Mouse (Mus musculus) C2C12 (cell line): Measurements from ENCODE around the gene Foxp1. TPM values are rescaled to one million over a fixed set of nuclear protein-coding genes. Genes with fewer than 3 reads are reported as not detected.

Experiments
- H3K27me3 ChIP-seq: one replicate; pipeline ENCODE4 v1.6.1; 2011; ENCODE audit not compliant: control insufficient read depth, insufficient read depth, insufficient read length
- H3K36me3 ChIP-seq: one replicate; pipeline ENCODE4 v1.6.1; 2011; ENCODE audit not compliant: control insufficient read depth, insufficient read depth
- H3K4me3 ChIP-seq: one replicate; pipeline ENCODE4 v1.5.1; 2011; ENCODE audit warnings: mild to moderate bottlenecking, control low read depth; ENCODE audit not compliant: poor library complexity, insufficient read depth, severe bottlenecking
- H3K79me2 ChIP-seq: one replicate; pipeline ENCODE4 v1.6.1; 2011; ENCODE audit not compliant: control insufficient read depth, insufficient read depth
- H3K79me3 ChIP-seq: one replicate; pipeline ENCODE4 v1.6.1; 2011; ENCODE audit warnings: low read depth, control low read depth
- H3ac ChIP-seq: one replicate; pipeline ENCODE3; 2011; ENCODE audit warnings: low read depth; ENCODE audit not compliant: control insufficient read depth, insufficient read length
- CEBPB ChIP-seq: IDR thresholded peaks from one replicate; pipeline ENCODE4 v1.6.1; 2011; ENCODE audit warnings: low read depth, mild to moderate bottlenecking, control low read depth, moderate library complexity
- CTCF ChIP-seq: IDR thresholded peaks from one replicate; pipeline ENCODE4 v1.5.1; 2011; ENCODE audit not compliant: control insufficient read depth, insufficient read depth, insufficient read length
- FOSL1 ChIP-seq: IDR thresholded peaks from one replicate; pipeline ENCODE4 v1.8.0; 2011; ENCODE audit warnings: mild to moderate bottlenecking, low read length; ENCODE audit not compliant: poor library complexity, insufficient read depth, severe bottlenecking
- MAX ChIP-seq: IDR thresholded peaks from one replicate; pipeline ENCODE4 v1.6.1; 2011; ENCODE audit warnings: mild to moderate bottlenecking, control low read depth
- MYOD1 ChIP-seq: IDR thresholded peaks from one replicate; pipeline ENCODE4 v1.6.1; 2011; ENCODE audit warnings: low read depth; ENCODE audit not compliant: control insufficient read depth, insufficient read length
- MYOG ChIP-seq: IDR thresholded peaks from one replicate; pipeline ENCODE4 v1.6.1; 2011; ENCODE audit not compliant: control insufficient read depth, insufficient read length; ENCODE audit errors: extremely low read depth
- USF1 ChIP-seq: IDR thresholded peaks from one replicate; pipeline ENCODE4 v1.6.1; 2011; ENCODE audit warnings: low read depth, mild to moderate bottlenecking, control low read depth, moderate library complexity
- long read RNA-seq, 2 experiments: library from polyadenylated mRNA; unstranded; transcript quantifications; one replicate each; pipeline ENCODE4 v2.0.0; 2019 to 2020
- polyA plus RNA-seq: library from polyadenylated mRNA; unstranded; fragments of >200 nt; fragmentation: generic; extraction: Trizol; gene quantifications from one replicate; pipeline ENCODE4 v1.2.1, GENCODE M21; 2012; ENCODE audit warnings: missing spikeins

Gene Foxp1
- 25.9 TPM for polyA plus RNA-seq
- long read RNA-seq, experiment 1, transcript Foxp1-225 (15 exons, 1,848 nt): major isoform, 11 of 27 reads
- long read RNA-seq, experiment 1, partial matches to known transcripts: 0 of 27 reads
- long read RNA-seq, experiment 1, other reads (novel, unspliced or antisense): 12 of 27 reads
- long read RNA-seq, experiment 2, transcript Foxp1-225 (15 exons, 1,848 nt): major isoform, 130 of 304 reads
- long read RNA-seq, experiment 2, transcript Foxp1-230 (15 exons, 2,468 nt): minor isoform, 24 of 304 reads
- long read RNA-seq, experiment 2, partial matches to known transcripts: 19 of 304 reads
- long read RNA-seq, experiment 2, other reads (novel, unspliced or antisense): 131 of 304 reads

- Histone ChIP-seq H3ac (peak within 1 kb of the TSS; percentile 91), H3K79me2 (no peaks in the 10 kb centered on the region), H3K27me3 (no peaks in the 10 kb centered on the region), H3K79me3 (no peaks in the 10 kb centered on the region), H3K4me3 (peak within 1 kb of the TSS; percentile 53), H3K36me3 (no peaks in the 10 kb centered on the region)
- TF ChIP-seq MYOD1: peak; percentile 51
- TF ChIP-seq CTCF: no peak
Measured at GRCm38 (mm10) chr6:99522359-99523108, at the start of gene Foxp1. Gene Foxp1 (minus strand): TSS chr6:99522721.

GRCm38 (mm10) chr6:99572071-99572470 lies 49.5 kb upstream of the Foxp1 start:
- H3K79me2 ChIP-seq: no peaks in the 10 kb centered on the region
- TF ChIP-seq USF1 (no peak), MAX (no peak), CTCF (no peak)
- no peak overlapping the region for H3ac ChIP-seq
- H3K27me3 ChIP-seq: no peaks in the 10 kb centered on the region
- no peak overlapping the region for H3K4me3 ChIP-seq
- H3K36me3 ChIP-seq: no peaks in the 10 kb centered on the region
- H3K79me3 ChIP-seq: no peaks in the 10 kb centered on the region

- Histone ChIP-seq H3K4me3 (no peak overlapping the region), H3K79me2 (no peaks in the 10 kb centered on the region), H3ac (no peak overlapping the region), H3K36me3 (no peaks in the 10 kb centered on the region), H3K79me3 (no peaks in the 10 kb centered on the region), H3K27me3 (no peaks in the 10 kb centered on the region)
- TF ChIP-seq MAX: no peak
- TF ChIP-seq USF1: no peak
Measured at GRCm38 (mm10) chr6:99566921-99567320, 44.4 kb upstream of the Foxp1 start.

DNA sequence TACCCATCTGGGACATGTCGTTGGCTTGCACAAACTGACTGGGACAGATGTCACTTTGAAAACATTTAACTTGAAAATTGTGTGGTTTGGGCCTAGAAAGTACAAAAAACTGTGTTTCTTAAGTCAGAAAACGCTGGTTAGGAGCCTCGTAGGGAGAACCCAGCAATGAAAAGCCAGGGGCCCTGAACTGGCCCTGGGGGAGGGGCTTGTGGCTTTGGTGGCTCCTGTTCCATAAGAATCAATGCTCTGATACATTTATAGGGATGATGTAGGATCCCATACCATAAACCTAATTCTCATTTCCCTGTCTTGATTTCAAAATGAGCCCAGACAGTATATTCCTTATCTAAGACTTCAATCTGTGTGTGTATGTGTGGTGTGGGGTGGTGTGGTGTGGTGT lies 42.2 kb upstream of the Foxp1 start:
- Histone ChIP-seq H3ac (no peak overlapping the region), H3K79me3 (no peaks in the 10 kb centered on the region), H3K36me3 (no peaks in the 10 kb centered on the region), H3K27me3 (no peaks in the 10 kb centered on the region), H3K79me2 (no peaks in the 10 kb centered on the region), H3K4me3 (no peak overlapping the region)
- no peak for TF ChIP-seq CEBPB

DNA sequence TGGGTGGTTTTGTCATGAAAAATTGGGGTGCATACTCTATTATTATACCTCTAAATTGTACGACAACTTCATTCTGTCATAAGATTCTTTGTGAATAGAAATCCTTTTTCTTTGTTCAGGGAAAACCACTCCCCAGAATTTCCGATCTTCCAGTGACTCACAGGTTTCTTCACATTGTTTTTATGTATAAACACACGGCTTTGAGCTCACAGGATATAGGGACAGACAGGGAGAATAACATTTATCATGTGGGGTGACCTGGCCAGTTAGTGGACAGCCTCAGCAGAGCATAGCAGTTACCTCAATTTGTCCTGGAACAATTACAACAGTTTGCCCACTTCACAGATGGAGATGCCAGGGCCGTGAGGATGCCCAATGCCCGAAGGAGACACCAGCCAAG lies 34.4 kb upstream of the Foxp1 start:
- no peaks in the 10 kb centered on the region for H3K79me2 ChIP-seq
- no peak overlapping the region for H3ac ChIP-seq
- H3K4me3 ChIP-seq: no peak overlapping the region
- TF ChIP-seq CTCF: no peak
- no peak for TF ChIP-seq MYOD1
- no peak for TF ChIP-seq MAX
- TF ChIP-seq USF1: no peak
- TF ChIP-seq MYOG: no peak
- TF ChIP-seq CEBPB: no peak
- no peak for TF ChIP-seq FOSL1
- H3K79me3 ChIP-seq: no peaks in the 10 kb centered on the region
- H3K27me3 ChIP-seq: no peaks in the 10 kb centered on the region
- no peaks in the 10 kb centered on the region for H3K36me3 ChIP-seq

DNA sequence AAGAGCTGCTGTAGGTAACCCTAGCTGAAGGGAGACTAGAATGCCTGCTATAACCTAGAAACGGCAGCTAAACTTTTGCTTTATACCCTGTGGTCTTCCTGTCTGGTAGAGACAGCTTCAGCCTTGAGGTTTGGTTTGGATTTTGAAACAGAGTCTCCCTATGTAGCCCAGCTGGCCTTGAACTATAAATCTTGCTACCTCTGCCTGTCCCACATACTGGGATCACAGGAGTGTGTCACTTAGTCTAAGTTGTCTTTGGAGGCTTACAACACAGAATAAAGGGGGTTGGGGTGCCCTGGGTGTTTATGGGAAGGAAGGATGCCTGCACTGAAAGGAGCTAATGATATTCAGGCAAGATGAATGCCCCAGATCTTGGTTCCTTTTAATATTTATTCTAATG lies 30.3 kb upstream of the Foxp1 start:
- H3K4me3 ChIP-seq: no peak overlapping the region

More for the DNA sequence above, 30.3 kb upstream of the Foxp1 start:
- Histone ChIP-seq H3ac (no peak overlapping the region), H3K79me3 (no peaks in the 10 kb centered on the region), H3K79me2 (no peaks in the 10 kb centered on the region), H3K27me3 (no peaks in the 10 kb centered on the region), H3K36me3 (no peaks in the 10 kb centered on the region)
- no peak for TF ChIP-seq FOSL1
- no peak for TF ChIP-seq USF1
- TF ChIP-seq MYOD1: no peak
- no peak for TF ChIP-seq MYOG
- TF ChIP-seq CEBPB: no peak
- TF ChIP-seq CTCF: no peak
